Mouse (Mus musculus) CD4-positive, CD25-positive, alpha-beta regulatory T cell, adult 4 months (primary cell): Measurements from ENCODE around the gene Morn5. TPM values are rescaled to one million over a fixed set of nuclear protein-coding genes. Genes with fewer than 3 reads are reported as not detected.

Experiments used
- ATAC-seq: one replicate; pipeline ENCODE4 v1.8.0; 2017
- polyA plus RNA-seq, 2 experiments: library from polyadenylated mRNA; unstranded; fragments of 100-300 nt; shearing (Covaris generic); gene quantifications; one replicate each; pipeline ENCODE4 v1.2.1; 2017

Morn5 gene
- polyA plus RNA-seq, result not detected

- ATAC-seq, result peak; percentile 98
These were observed at the start of gene Morn5, which contains the start of gene Ndufa8 for GRCm38 (mm10) chr2:36048748-36049566. Gene Morn5 (plus strand): TSS chr2:36049458. Gene Ndufa8 (minus strand): TSS chr2:36049406.

- ATAC-seq, result no peak
These were observed 48.9 kb upstream of the Morn5 start for GRCm38 (mm10) chr2:36000390-36000789.

DNA sequence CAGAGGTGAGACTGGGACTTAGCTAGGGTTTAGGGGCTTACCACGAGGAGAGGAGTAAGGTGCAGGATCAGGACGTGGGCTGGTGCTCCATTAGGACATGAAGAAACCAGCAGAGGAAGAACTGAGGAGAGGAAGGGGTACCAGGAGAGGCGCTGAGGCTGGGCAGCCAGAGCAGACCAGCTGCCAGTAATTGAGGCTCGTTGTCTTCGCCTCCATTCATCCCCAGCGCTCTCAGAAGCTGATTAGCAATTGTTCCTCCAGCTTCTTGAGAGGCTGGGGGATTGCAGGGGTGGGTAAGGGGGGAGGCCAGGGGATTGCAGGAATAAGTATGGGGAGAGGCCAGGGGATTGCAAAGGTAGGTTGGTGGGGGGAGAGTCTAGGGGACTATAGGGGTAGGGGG lies 47.1 kb upstream of the Morn5 start:
- ATAC-seq, result no peak

DNA sequence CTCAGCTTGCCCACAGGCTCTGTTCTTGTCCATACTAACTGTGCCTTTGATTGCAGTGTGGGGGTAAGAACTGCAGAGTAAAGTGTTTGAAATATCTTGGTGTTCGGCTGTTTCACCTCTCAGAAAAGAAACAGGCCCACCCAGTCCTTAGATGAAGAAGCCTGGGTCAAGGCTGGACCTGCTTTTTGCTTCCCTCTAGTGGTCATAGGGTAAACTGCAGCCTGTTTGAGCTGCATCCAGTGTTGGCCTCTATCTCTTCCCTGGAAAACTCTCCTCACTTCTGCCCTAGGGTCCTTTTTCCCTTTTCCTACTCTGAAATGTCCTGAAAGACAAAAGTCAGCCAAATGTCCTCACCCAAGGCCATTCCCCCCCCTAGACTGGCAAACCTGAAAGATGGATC lies 41.2 kb upstream of the Morn5 start:
- peak; percentile 49 for ATAC-seq

DNA sequence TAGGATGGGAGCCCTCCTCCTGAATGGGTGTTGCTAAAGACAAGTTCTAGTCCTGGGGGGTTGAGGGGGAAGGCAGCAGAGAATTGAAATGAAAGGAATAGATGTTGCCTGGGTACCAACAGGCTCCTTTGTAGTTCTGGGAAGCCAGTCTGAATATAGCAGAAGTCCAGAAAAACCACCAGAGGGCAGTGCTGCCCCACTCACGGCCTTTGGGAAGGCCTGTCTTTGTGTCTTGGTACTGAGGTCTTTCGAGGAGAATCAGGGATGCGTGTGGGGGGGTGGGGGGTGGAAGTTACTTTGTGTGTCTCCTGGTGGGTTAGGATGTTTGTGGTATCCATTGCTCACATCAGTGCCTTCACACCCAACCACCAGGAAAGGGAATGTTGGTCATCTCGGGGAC lies 39.9 kb upstream of the Morn5 start:
- ATAC-seq, result peak; percentile 71

DNA sequence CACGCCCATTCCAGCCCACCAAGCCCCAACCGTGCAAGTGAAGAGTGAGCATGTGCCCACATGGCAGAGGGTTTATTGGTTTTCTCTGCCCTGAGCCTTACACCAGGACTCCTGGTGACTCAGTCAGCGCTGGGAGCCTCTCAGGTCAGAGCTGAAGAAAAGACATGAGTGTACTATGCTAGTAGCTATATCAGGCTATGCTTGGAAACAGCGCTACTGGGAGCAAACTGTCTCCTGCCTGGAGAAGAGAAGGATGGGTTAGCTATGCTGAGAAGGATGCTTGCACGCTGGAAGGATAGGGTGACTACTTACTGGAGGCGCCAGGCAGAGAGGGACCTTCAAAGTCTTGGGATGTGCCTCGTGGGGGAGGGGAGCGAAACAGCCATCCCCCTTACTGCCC lies 38.7 kb upstream of the Morn5 start:
- ATAC-seq, result no peak

DNA sequence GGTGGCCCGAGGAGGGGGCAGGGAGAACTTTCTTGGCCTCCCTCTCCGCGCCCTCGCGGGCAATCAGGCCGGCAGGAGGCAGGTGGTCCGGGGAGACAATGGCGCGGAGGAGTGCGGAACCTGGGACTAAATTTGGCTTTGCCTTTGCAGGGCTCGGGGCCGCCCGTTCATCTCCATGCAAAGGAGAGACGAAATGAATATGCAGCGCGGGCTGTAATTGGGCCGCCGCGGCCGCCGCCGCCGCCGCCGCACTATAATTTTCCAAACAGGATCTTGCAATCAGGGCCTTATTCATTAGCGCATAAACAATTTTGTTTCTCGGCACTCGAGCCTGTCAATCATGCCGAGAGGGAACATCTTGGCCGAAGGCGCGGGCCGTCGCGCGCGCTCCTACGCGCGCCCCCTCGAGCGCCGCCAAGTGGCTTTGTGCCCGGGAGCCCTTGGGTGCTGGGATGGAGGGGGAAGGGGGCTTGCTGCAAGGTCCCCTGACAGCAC lies 37.9 kb upstream of the Morn5 start:
- no peak for ATAC-seq

- ATAC-seq, result no peak
These were observed 36.2 kb upstream of the Morn5 start for GRCm38 (mm10) chr2:36013010-36013409.

DNA sequence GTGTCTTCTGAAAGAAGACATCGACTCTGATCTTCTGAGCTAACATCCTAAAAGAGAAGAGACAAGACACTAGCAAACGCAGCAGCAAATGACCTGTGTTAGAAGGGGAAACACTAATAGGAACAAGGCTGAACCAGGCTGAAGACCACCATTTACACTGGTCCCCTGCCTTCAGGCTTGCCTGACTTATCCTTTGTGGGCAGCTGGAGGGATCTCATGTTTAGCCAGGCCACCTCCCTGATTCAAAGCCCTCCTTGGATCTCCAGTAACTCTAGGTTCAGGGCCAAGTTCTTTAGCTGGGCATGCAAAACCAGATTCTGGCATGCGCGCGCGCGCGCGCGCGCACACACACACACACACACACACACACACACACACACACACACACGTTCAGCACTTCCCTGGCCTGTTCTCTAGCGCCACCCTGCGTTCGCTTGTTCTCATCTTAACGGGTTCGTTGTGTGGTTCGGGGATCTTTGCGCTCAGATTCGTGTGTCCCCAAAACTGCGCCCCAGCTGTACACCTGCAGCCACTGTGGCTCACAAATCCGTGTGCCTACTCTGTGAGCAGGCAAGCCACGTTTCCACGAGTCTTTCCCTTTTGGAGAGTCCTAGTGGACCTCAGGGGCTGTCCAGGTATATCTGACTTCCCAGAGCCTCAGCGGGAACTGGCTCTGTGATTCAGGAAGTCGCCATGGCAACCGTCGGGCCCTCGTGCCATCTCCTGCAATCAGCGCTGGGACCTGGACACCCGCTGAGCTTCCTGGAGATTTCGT lies 27.7 kb upstream of the Morn5 start:
- no peak for ATAC-seq

GRCm38 (mm10) chr2:36023291-36023690 lies 26.0 kb upstream of the Morn5 start:
- ATAC-seq, result no peak

GRCm38 (mm10) chr2:36032884-36033283 lies 16.4 kb upstream of the Morn5 start:
- no peak for ATAC-seq

- ATAC-seq, result no peak
These were observed 15.3 kb upstream of the Morn5 start for GRCm38 (mm10) chr2:36033966-36034365.

GRCm38 (mm10) chr2:36034898-36035297 lies 14.4 kb upstream of the Morn5 start:
- ATAC-seq, result no peak

DNA sequence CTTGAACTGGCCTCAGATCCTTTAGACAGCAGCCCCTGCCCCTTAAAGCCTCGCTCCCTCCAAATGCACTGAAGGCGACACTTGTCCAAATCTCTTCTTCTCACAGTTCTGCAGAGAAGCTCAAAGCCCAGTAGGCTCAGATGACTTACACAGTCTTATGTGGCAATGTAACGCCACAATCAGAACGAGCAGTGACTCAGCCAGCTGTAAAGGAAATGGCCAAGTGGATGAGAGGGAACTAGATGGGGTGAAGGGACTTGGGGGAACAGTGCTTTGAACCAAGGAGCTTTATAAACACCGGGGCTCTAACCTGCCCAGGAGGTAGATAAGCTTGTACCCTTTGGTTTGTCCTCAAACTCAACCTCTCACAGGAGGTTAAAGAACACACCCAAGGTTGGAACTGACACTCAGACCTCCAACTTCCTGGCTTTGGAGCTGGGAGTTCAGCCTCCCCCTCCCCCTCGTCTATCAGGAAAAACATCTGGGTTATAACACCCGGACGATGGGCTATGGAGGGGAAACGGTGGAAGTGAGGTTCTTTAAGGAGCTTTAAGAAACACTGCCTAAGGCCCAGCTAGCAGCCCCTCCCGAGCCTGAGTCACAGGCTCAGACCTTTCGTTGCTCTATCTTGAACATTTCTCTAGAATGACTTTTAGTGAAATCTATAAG lies 13.7 kb upstream of the Morn5 start:
- ATAC-seq, result no peak

DNA sequence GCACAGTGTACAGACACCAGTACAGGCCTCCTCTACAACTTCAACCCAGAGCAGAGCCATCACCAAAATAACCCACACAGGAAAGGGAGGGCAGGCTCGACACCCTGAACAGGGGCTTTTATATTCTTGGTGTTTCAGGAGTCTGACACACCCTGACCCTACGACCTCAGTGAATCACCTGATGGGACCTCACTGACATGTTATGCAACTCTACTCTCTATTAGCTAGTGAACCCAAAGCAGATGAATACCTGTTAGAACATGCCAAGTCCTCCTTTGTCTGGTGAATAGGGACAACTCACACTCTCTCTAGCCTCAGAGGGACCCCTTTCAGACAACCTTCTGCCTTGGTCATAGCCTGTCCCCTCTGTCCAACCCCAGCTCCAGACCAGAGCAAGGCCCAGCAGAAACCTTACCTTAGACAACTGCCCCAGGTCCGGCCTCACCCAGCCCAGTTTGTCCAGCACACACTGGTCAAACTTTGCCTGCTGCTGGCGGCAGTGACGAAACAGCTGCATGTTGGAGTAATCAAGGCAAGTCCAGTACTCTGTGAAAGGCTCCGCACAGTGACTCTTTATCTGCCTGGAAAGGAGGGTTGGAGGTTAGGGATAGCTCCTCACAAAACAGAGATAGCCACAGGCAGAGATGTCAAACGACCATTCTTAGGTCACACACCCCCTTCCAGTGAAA lies 9.8 kb upstream of the Morn5 start:
- ATAC-seq, result no peak

DNA sequence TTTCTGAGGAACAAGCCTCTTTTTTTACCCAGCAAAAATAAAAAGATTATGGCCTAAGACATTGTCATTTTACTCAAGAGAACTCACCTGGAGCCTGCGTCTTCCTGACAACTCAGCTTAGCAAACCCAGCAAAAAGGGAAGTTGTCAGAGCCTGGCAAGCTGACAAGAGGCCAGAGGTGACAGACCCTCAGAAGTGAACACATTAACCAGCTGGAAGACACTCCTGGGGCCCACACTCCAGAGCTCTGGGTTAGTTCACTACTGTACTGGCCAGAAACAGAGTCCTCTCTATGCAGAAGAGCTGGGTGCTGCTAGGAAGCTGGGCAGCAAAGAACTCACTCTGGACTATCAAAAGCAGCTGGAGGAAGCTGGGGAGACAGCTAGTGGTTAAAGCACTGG lies 8.4 kb upstream of the Morn5 start:
- ATAC-seq, result no peak

GRCm38 (mm10) chr2:36048164-36048563 lies 1.1 kb upstream of the Morn5 start:
- ATAC-seq, result no peak

DNA sequence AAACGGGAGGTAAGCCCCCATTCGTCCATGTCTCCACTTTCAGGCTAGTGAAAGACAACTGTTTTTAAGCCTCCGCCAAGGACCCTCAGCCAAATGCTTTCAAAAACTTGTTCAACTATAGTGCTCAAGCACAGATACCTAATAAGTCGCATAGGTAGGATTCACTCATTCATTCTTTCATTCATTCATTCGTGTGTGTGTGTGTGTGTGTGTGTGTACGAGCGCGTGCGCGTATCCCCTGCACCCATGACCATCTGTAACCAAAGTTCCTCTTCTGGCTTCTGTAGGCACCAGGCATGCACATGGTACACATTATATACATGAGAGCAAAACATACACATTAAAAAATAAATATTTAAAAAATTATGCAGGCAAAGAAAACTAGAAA lies 303 bp downstream of the Morn5 start:
- ATAC-seq, result no peak

- ATAC-seq, result no peak
These were observed 4.0 kb downstream of the Morn5 start for GRCm38 (mm10) chr2:36053249-36053648.

DNA sequence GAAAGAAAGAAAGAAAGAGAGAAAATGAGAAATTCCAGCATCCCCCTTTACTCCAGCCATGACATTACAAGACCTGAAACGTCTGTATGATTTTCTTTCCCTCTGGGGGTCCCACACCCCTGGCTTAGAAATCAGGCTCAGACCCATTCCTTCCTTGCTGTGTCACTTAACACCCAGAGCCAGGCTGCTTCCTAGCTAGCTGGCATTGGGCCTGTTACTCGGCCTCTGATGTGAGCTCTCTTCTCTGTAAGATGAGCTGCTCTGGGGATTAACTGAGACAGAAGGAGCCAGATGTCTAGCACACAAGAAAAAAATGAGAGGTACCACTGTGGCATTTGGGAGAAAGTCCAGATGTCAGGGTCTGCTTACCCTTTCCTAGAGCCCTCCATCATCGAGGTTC lies 7.0 kb downstream of the Morn5 start:
- ATAC-seq, result no peak

DNA sequence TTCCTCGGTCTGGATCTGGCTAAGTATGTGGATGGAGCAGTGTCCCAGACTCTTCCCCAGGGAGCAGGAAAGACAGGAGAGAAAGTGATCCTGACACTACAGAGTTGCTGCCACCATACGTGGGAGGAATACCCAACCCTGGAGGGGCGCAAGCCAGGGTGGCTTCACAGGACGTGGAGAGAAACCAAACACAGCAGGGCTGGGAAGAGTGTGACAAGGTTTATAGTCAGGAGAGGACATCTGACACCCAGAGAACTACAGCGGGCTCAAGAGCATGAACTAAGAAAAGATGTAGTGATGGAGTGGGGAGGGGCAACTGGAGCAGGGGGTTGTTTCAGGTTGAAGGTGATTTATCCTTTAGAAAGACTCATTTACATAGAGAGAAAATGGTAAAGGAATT lies 12.2 kb downstream of the Morn5 start:
- ATAC-seq, result no peak

- ATAC-seq, result no peak
These were observed 17.9 kb downstream of the Morn5 start for GRCm38 (mm10) chr2:36067132-36067531.
